Mouse (Mus musculus) right cerebral cortex, postnatal 4 days (tissue): Measurements from ENCODE around the gene Otub2.

Experiments used
- DNase-seq: peaks from one replicate; pipeline ENCODE4 v3.0.0-alpha.2; 2022

Otub2 gene

GRCm38 (mm10) chr12:103445060-103445459 is 56.6 kb downstream of the Otub2 start:
- no peak for DNase-seq

- no peak for DNase-seq
These were observed 64.9 kb downstream of the Otub2 start for GRCm38 (mm10) chr12:103453361-103453760.
